Mouse (Mus musculus) large intestine, adult 2 months (tissue): ENCODE results near the gene Pip5k1c. TPM values are rescaled to one million over a fixed set of nuclear protein-coding genes. Genes with fewer than 3 reads are reported as not detected.

ENCODE experiments used
- DNase-seq: peaks from one replicate; pipeline ENCODE4 v3.0.0-alpha.2; 2012; ENCODE audit warnings: low read depth, low spot score
- WGBS: fragments of 180-500 bp; shearing (Covaris S2); methylation state at CpG from one replicate; pipeline ENCODE4 v1.1.7; 2018; 5-methylcytosine and 5-hydroxymethylcytosine counted together
- polyA plus RNA-seq: library from polyadenylated mRNA; depleted of rRNA; stranded (reverse); fragments of >200 nt; gene quantifications from 2 replicates; pipeline ENCODE4 v1.2.3, GENCODE M21; 2012

Gene Pip5k1c
- polyA plus RNA-seq, 1 experiment: 30.6 TPM

DNA sequence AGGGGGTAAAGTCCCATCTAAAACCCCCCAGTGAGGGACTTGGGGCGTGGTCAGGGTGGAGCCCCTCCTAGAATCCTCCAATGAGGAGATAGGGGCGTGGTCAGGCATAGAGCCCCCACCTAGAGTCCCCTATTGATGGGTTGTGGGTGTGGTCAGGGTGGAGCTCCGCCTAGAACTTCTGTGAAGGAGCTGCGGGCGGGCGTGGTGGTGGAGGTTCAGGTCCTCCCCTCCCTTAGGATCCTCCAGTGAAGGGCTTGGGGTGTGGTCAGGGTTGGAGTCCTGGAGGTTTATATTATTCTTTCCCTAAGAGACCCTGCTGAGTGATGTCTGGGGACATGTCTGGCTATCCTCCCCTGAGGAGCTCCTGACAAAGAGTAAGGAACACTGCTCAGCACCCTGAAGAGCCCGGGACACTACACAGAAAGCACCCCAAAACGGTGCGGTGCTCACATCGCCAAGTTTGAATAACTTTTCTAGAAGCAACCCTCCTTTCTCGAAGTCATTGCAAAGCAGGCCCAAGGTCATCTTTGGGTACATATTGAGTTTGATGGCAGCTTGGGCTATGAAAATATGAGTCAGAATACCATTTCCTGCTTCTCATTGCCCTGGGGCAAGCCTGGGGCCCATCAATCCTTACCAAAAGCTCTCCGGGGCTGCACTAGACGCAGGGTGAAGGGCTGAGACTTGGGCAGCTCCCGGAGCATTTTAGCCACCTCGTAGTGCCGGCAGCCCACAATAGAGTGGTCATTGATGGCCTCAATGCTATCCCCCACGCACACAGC lies 48.0 kb downstream of the Pip5k1c start:
- WGBS: 34% methylated on average over 17 of the region's 17 CpGs

DNA sequence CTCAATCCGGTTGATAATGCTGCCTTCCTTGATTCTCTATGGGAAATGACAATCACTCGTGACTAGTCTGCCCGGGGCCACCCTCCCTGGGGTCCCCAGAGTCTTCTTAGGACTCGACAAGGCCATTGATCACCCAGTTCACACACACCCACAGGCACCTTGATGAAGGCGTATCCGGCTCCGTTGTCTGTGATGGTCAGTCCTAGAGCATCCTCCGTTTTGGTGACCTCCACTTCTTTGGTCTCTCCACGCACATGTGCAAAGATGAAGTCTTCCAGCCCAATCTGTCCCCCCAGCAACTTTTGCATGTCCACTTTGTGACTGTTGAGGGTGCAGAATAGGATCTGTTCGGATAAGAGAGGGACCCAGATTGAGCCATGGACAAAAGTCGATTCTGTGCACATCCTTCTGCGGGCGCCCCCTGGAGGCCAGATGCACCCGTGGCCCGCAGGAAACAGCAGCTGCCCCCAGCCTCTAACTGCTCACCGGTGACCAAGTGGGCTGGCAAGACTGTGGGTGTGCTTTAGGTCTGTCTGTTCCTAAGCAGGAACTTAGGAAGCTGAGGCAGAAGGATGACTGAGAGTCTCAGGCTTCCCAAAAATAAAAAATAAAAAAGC lies 48.7 kb downstream of the Pip5k1c start:
- WGBS: 35% methylated on average over 16 of the region's 16 CpGs
- DNase-seq: no peak

More for the DNA sequence above, 48.0 kb downstream of the Pip5k1c start:
- DNase-seq: no peak

DNA sequence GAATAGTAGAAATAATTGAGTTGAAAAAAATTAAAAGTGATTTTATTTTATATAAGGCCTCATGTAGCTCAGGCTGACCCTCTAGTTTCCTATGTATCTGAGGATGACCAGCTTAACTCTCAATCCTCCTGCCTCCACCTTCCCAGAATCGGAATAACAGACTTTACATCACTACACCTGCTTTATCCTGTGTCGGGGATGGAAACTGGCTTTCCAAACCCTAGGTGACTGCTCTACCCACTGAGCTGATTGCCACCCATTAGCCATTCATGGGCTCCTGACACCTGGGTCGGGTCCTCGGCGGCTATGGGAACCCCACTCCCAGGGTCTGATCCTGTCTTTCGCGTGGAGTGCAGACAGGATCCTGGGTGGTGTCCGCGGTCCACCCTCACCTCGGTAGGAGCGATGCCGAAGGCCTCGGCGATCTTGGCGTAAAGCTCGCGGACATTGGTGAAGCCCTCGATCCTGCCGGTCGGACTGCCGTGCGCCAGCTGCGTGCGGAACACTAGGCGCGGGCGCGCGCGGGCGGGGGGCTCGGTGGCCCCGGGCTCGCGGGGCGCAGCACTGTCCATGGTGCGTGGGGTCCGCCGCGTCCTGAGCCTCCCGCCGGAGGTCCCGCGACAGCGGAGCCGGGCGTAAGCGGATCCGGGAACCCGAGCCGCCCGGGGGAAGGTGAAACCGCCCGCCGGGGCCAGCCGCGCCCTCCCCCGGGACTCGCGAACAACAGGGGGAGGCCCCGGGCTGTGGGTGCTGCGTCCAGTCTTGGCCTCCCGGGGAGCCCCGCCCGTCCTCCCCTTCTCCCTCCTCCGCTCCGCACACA lies 50.1 kb downstream of the Pip5k1c start, which contains the start of gene Gipc3:
Gene Gipc3, minus strand, starts transcription at position 581 of the 820 bp plus-strand sequence.
- WGBS: 4% methylated on average over 67 of the region's 67 CpGs
- no peak for DNase-seq

DNA sequence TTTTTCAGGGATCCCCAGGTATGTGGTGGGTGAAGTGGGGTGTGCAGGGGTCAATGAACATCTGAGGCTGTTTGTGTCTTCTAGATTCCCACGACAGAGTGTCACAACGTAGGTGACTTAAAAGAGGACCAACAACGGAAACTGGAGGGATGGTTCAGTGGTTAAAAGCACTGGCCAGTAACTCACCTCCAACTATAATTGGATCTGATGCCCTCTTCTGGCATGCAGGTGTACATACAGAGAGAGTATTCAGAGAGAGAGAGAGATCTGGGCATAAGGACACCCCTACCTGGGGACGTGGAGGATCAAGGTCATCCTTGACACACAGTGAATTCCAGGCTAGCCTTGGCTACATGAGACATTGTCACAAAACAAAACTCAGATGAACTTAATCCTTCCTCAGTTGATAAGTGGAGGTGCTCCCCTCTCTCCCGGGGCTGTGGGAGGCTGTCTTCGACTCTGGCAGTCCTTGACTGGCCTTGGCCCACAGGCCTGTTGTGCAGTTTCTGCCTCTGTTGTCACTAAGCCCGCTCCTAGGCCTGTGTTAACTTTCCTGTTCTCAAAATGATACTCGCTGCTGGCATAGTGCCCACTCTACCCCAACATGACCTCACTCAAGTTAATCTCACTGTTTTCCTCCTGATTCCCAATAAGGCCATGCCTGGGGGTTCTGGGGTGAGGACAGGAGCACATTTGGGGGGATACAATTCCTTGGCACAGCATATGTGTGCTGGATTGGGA lies 51.8 kb downstream of the Pip5k1c start:
- 32% methylated on average over 8 of the region's 8 CpGs for WGBS
- DNase-seq: no peak

DNA sequence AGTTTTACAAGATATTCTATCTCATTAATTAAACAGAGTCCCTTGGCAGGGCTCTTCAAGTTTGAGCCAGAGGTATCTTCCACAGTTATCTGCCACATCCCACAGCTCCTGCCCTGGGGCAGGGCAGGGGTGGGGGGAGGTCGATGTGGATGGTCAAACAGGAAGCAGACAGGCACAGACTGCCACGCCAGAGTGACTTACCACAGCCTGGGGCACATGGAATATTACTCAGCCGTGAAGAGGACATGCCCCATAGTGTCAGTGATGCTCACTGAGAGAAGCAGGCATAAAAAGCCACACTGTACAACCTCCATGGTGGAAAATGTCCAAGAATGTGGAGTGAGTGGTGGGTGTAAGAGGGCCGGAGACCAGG lies 52.4 kb downstream of the Pip5k1c start:
- no peak for DNase-seq
- 73% methylated on average over 4 of the region's 4 CpGs for whole genome bisulfite sequencing

DNA sequence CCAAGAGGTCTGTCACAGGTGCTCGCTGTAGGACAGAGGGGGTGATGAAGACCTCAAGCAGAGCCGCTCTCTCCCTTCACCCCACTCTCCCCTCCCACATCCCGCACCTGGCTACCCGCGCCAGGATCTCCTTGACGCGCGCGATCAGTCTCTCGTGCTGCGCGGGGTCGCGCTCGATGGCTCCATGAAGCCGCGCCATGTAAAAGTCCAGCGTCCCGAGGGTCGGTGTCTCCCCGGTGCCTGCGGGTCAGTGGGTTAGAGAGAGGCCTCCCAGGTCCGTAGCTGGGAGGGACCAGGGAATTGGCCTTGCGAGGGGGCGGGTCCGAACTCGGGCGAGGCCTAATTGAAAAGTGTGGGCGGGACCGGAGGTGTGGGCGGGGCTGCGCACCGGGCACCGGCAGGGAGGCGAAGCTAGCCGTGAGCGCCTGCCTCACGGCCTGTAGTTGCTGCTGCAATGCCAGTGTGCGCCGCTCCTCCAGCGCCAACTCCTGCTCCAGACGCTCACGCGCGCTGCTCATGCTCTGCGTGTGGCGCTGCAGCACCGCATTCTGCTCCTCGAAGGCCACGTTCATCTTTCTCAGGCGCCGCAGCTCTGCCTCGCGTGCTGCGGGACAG lies 53.8 kb downstream of the Pip5k1c start:
- WGBS: 25% methylated on average over 55 of the region's 55 CpGs
- DNase-seq: no peak

DNA sequence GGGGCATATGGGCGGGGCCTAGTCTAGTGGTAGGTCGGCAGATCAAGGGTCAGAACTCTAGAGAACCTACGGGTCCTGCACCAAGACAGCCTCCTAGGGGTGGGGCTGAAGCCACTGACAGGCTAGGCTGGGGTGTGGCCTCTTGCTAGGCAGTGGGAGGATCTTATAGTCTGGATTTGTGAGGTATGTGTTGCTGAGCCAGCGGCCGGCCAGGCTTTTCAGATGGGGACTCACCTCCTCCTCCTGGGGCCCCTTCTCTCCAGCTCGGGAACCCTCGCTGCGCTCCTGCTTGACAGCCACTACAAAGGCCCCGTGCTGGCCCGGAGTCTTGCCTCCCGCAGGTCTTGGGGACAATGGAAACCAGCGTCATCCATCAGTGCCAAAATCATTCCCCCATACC lies 56.4 kb downstream of the Pip5k1c start:
- WGBS: 5% methylated on average over 12 of the region's 12 CpGs
- no peak for DNase-seq

DNA sequence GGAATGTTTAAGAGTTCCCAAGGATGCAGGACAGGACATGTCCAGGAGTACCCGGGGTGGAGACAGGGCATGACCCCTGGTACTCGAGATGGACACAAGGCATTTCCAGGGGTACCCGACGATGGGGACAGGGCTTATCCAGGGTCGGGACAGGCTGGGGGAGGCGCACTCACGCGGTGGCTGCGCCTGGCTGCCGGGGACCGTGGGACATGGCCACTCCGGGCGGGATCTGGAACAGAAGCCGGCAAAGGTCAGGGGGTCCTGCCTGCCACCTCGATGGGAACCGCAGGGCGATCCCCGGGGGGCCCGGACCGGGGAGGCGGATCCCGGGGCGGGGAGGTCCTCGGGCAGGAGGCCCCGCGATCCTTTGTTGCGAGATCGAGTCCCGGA lies 57.2 kb downstream of the Pip5k1c start:
- DNase-seq: no peak
- 1% methylated on average over 29 of the region's 29 CpGs for WGBS

DNA sequence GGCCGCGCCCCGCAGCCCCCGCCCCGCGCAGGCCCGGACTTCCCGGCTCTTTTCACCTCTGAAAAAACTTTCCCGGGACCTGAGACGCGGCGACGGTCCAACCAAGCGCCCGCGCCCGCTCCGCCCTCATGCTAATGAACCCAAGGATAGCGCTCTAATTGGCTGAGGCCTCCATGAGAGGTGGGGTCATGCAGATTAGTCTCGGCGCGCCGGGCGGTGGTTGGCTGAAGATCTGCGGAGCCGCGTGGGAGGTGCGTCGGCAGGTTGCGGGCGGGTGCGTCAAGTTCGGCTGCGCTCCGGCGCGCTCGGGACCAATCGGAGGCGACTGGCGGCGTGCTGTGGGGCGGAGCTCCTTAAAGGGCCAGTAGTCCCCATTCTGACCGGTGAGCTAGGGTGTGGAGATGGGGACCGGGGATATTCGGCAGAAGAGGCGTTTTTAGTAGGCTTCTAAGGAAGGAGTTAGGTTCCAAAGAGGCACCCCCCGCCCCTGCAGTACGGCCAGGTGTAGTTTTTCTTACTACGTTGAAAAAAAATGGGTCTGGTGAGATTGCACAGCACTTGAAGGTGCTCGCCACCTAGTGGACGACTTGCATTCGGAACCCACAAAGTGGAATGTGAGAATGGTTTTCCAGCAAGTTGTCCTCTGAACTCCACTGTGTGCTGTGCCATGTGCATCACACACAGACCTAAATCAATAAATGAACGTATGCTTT lies 57.7 kb downstream of the Pip5k1c start, which contains the start of gene Hmg20b:
Gene Hmg20b, minus strand, starts transcription at position 130 of the 713 bp plus-strand sequence.
- DNase-seq: peak; percentile 98
- 1% methylated on average over 54 of the region's 54 CpGs for WGBS

DNA sequence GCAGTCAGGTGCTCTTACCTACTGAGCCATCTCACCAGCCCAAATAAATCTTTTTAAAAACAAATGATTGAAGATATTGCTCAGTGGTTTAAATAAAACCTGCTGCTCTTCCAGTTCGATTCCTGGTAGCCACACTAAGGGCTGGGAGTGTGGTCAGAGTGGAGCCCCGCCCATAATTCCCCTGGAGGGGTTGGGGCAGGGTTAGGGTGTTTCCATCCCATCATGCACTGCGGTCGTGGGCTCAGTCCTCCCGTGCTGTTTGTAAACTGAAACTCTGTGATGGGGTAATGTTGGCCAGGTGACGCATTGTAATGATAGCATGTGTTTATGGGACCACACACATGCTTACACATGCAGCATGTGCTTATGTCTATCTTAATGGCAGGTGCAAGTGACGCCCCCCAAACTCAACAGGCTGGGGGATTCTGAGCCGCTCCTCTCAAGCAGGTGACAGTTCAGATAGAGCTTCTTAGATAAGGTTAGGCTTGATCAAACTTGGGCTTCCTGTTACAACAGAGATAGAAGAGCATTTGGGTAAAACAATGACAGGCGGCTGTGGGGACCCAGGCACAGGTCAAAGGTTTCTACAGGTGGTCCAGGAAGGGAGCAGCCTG lies 59.0 kb downstream of the Pip5k1c start:
- 20% methylated on average over 9 of the region's 9 CpGs for WGBS
- DNase-seq: no peak

DNA sequence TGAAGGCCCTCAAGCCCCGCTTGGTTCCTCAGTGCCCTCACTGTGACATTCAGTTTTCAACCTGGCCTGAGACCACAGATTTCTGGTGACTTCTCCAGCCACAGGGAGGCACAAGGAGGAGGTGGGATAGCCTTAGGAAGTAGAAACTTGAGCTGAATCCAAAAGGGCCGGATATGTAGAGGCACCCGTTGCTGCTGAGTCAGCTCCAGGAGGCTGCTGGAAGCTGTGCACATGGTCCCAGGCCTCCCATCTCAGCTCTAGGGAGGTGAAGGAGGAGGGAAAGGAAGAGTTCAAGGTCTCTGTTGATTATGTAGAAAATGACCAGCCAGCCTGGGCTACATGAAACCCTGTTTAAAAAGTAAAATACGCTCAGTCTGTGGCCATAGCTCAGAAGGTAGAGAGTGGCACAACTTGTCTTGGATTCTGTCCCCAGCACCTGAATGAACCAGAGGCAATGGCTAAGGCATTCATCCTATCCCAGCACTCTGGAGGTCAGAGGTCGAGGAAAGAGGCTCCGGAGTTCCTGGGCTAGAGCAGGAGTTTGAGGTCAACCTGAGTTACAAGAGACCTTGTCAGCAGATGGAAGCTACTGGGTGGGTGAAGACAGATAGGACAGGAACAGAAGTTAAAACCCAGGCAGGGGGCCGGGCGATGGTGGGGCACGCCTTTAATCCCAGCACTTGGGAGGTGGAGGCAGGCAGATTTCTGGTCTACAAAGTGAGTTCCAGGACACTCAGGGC lies 62.1 kb downstream of the Pip5k1c start:
- 75% methylated on average over 9 of the region's 9 CpGs for WGBS

DNA sequence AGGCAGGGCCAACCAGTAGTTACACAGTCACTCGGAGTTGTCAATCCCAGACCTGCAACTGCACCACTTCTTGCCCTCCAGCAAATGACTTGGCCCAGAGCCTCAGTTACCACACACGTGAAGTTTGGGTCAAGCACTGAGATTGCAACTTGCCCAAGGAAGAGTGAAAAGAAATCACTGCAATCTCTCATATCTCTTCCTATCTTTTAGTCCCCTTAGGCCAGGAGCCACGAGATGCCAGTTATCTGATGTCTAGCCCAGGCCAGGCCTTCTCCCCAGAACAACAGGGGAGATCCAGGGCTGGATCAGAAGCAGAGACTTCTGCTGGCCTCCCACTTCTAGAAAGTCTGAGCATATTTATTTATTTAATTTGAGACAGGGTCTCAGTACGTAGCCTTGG lies 62.8 kb downstream of the Pip5k1c start:
- DNase-seq: no peak

More for the DNA sequence above, 62.1 kb downstream of the Pip5k1c start:
- DNase-seq: no peak

DNA sequence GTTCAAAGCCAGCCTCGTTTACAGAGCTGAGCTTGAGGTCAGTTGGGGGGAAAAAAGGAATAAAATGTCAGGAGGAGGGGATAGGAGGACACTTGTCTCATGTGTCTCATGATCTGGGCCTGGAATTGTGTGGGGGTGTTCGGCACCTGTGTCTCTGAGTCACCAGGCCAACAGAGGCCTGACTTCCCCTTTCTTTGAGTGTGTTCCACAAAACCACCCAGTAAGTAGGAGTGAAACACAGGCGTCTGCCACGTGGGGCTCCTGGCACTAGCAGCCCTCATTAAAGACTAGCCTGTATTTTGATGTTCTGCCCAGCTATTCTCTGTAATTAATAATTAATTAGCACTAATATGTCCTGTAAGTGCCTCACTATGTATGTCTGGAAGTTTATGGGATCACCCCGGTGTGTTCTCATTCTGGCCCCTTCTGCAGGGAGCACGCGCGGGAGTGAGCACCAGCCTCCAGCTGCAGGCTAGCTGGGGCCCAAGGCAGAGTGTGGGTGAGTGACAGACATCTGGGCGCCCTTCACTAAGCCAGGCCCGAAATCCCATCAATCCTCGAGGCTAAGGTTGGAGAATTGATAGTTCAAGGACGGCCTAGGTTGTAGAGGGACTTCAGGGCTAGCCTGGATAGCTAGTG lies 63.7 kb downstream of the Pip5k1c start:
- WGBS: 57% methylated on average over 12 of the region's 12 CpGs
- no peak for DNase-seq

More for the DNA sequence above, 62.8 kb downstream of the Pip5k1c start:
- 93% methylated on average over 4 of the region's 4 CpGs for WGBS

DNA sequence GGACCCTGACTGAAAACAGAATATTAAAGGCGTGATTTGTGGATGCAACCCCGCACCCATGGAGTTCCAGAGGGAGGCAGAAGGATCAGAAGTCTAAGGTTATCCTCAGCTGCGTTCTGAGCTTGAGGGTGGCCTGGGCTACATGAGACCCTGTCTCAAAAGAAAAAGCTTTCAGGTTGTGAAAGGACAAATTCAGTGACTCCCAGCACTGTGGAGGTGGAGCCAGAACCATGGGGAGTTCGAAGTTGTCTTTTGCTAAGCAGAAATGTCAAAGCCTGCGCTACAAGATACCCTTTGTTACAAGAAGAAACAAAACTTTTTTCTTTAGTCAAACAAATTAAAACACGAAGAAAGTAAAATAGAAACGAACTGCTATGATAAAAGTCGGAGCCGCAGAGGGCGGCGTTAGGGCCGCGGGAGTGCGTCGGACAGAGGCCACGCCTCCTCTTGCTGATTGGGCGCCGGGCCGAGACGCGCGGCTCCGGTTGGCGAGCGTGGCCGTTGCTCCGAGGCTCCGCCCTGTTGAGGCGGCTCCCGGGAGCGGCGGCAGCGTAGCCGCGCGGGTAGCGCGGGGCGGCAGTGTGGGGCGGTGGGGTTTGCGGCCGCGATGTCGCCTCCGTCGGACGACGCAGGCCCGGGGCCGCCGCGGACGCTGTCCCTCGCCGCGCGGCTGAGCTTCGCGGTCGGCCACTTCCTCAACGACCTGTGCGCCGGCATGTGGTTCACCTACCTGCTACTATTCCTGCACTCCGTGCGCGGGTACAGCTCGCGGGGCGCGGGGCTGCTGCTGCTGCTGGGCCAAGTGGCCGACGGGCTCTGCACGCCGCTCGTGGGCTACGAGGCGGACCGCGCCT lies 64.5 kb downstream of the Pip5k1c start, which contains the start of gene Mfsd12:
Gene Mfsd12, plus strand, starts transcription at position 501 of the 854 bp plus-strand sequence.
- 2% methylated on average over 74 of the region's 79 CpGs for WGBS
- DNase-seq: no peak

DNA sequence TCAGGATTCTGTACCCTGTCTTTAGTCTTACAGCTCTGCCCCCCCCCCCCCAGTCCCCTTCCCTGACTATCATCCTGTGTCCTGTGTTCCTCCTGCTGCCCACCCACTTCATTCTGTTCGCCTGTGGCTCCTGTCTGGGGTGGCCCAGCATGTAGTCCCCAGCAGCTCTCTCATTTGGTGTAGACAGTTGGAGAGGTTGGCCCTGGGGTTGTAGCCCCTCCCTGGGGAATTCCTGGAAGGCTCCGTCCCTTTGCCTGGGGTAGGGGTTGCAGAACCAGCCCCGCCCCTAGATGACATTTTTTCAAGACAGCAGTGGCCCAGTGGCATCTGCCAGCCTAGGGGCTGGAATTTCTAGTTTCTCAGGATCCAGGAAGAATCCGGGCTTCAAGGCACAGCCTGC lies 65.4 kb downstream of the Pip5k1c start:
- no peak for DNase-seq
- WGBS: 35% methylated on average over 4 of the region's 4 CpGs

DNA sequence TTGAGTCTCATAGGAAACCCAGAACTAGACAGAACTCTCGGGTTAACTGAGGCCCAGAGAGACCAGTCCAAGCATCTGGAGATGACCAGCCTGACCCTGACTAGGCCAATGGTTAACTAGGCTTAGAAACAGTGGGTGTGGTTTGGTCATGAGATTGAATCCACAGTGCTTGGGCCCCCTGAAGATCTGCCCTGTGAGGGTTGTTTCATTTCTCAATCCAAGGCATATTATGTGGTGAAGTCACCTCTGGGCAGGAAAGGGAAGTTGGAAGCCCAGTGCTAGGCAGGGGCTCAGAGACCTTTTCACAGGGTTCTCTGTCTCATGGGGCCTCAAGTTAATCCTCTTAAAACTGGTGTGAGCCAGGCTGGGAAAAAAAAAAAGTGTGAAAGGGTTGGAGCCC lies 66.1 kb downstream of the Pip5k1c start:
- 39% methylated on average over 1 of the region's 1 CpGs for WGBS
- DNase-seq: no peak
